Mouse (Mus musculus) hindbrain, embryonic 14.5 days (tissue): Measurements from ENCODE around the gene Capn11. TPM values are rescaled to one million over a fixed set of nuclear protein-coding genes. Genes with fewer than 3 reads are reported as not detected.
A peak's percentile ranks its signal among the peaks of the same experiment; 100 is the strongest.
"Not testable (repeated sequence)": the region's sequence is repeated elsewhere in the genome, so short reads cannot be mapped to it uniquely, and the experiment has no call there.

ENCODE experiments used
- ATAC-seq: fragments of 200-750 bp; cut with Nextera tagmentation; 2 replicates; pipeline ENCODE4 v1.8.0; 2017; ENCODE audit warnings: moderate number of reproducible peaks, mild to moderate bottlenecking, moderate TSS enrichment, moderate library complexity; ENCODE audit not compliant: low FRiP score
- DNase-seq: peaks from one replicate; pipeline ENCODE4 v3.0.0-alpha.2; 2015; ENCODE audit warnings: low spot score
- H3K27ac ChIP-seq: fragments of 300-500 bp; sonication (generic); 2 replicates; pipeline ENCODE4 v1.5.1; 2014; ENCODE audit warnings: mild to moderate bottlenecking, moderate library complexity
- H3K27me3 ChIP-seq: fragments of 300-500 bp; sonication (generic); 2 replicates; pipeline ENCODE4 v1.6.1; 2014; ENCODE audit warnings: mild to moderate bottlenecking, low read length, mixed read lengths; ENCODE audit not compliant: control insufficient read depth, insufficient read depth
- H3K36me3 ChIP-seq: fragments of 300-500 bp; sonication (generic); replicated peaks from 2 replicates; pipeline ENCODE4 v1.6.1; 2014; ENCODE audit not compliant: control insufficient read depth, insufficient read depth
- H3K4me1 ChIP-seq: fragments of 300-500 bp; sonication (generic); replicated peaks from 2 replicates; pipeline ENCODE4 v1.6.1; 2014; ENCODE audit warnings: antibody characterized with exemption, low read length, mixed read lengths; ENCODE audit not compliant: control insufficient read depth, insufficient read depth
- H3K4me2 ChIP-seq: fragments of 300-500 bp; sonication (generic); replicated peaks from 2 replicates; pipeline ENCODE4 v1.6.1; 2014; ENCODE audit warnings: mild to moderate bottlenecking, moderate library complexity
- H3K4me3 ChIP-seq: fragments of 300-500 bp; sonication (generic); replicated peaks from 2 replicates; pipeline ENCODE4 v1.5.1; 2014; ENCODE audit warnings: mild to moderate bottlenecking, low read length
- H3K9ac ChIP-seq: fragments of 300-500 bp; sonication (generic); 2 replicates; pipeline ENCODE4 v1.6.1; 2014
- H3K9me3 ChIP-seq: fragments of 300-500 bp; sonication (generic); 2 replicates; pipeline ENCODE4 v1.6.1; 2016; ENCODE audit warnings: low read length; ENCODE audit not compliant: control insufficient read depth
- WGBS: fragments of 180-500 bp; shearing (Covaris S2); extraction: QIAGEN DNeasy Blood & Tissue Kit; methylation state at CpG from one replicate; pipeline ENCODE4 v1.1.7; 2014; 5-methylcytosine and 5-hydroxymethylcytosine counted together
- polyA plus RNA-seq: library from polyadenylated mRNA; unstranded; fragments of >200 nt; fragmentation: Nextera tagmentation; extraction: Ambion mirVana; gene quantifications from 2 replicates; pipeline ENCODE4 v1.2.1, GENCODE M21; 2014

Gene Capn11
- polyA plus RNA-seq, 1 experiment from 2014 or later: 2.3 TPM

- not testable (repeated sequence) for H3K9me3 ChIP-seq, H3K27me3 ChIP-seq, H3K4me1 ChIP-seq, H3K4me3 ChIP-seq, H3K9ac ChIP-seq, H3K27ac ChIP-seq, H3K4me2 ChIP-seq, DNase-seq, ATAC-seq, H3K36me3 ChIP-seq
- WGBS: 96% methylated on average over 8 of the region's 8 CpGs
Measured at GRCm38 (mm10) chr17:45623425-45623824, 35.7 kb downstream of the Capn11 start.

- ATAC-seq (no peak), DNase-seq (no peak)
- Histone ChIP-seq H3K27ac (no peak overlapping the region), H3K36me3 (no peaks in the 10 kb centered on the region), H3K9me3 (no peaks in the 10 kb centered on the region), H3K4me1 (no peaks in the 10 kb centered on the region; the same call in 1 of the 2 replicates), H3K4me2 (peak overlapping the region; percentile 17; the same call in 1 of the 2 replicates), H3K27me3 (no peaks in the 10 kb centered on the region), H3K4me3 (no peak overlapping the region), H3K9ac (0 out of 2 replicates have a peak overlapping the region, but pooled peaks have one; percentile 24)
- 31% methylated on average over 20 of the region's 20 CpGs for WGBS
Measured at GRCm38 (mm10) chr17:45619386-45620256, 39.5 kb downstream of the Capn11 start.

GRCm38 (mm10) chr17:45618941-45619385, 40.2 kb downstream of the Capn11 start:
- no peak for ATAC-seq
- Histone ChIP-seq H3K4me2 (peak overlapping the region; percentile 17; the same call in 1 of the 2 replicates), H3K9me3 (no peaks in the 10 kb centered on the region), H3K9ac (no peak overlapping the region), H3K4me1 (no peaks in the 10 kb centered on the region; the same call in 1 of the 2 replicates), H3K4me3 (no peak overlapping the region), H3K27me3 (no peaks in the 10 kb centered on the region), H3K36me3 (no peaks in the 10 kb centered on the region), H3K27ac (no peak overlapping the region)
- DNase-seq: no peak
- 17% methylated on average over 8 of the region's 8 CpGs for WGBS

- no peaks in the 10 kb centered on the region; the same call in 1 of the 2 replicates for H3K4me1 ChIP-seq
- no peaks in the 10 kb centered on the region for H3K27me3 ChIP-seq
- no peak overlapping the region for H3K4me3 ChIP-seq
- H3K27ac ChIP-seq: no peak overlapping the region
- WGBS: 91% methylated on average over 6 of the region's 6 CpGs
- H3K9ac ChIP-seq: no peak overlapping the region
- H3K36me3 ChIP-seq: no peaks in the 10 kb centered on the region
- ATAC-seq (no peak), DNase-seq (no peak)
- no peaks in the 10 kb centered on the region for H3K9me3 ChIP-seq
- no peak overlapping the region for H3K4me2 ChIP-seq
Measured at GRCm38 (mm10) chr17:45617655-45618054, 41.5 kb downstream of the Capn11 start.

GRCm38 (mm10) chr17:45616679-45617078, 42.4 kb downstream of the Capn11 start:
- Histone ChIP-seq H3K36me3 (no peaks in the 10 kb centered on the region), H3K9me3 (no peaks in the 10 kb centered on the region), H3K27ac (no peak overlapping the region), H3K9ac (no peak overlapping the region), H3K4me2 (no peak overlapping the region), H3K4me1 (no peaks in the 10 kb centered on the region; the same call in 1 of the 2 replicates), H3K4me3 (no peak overlapping the region), H3K27me3 (no peaks in the 10 kb centered on the region)
- ATAC-seq (no peak), DNase-seq (no peak)
- WGBS: 92% methylated on average over 3 of the region's 3 CpGs

GRCm38 (mm10) chr17:45616046-45616650, 43.0 kb downstream of the Capn11 start:
- DNase-seq (no peak), ATAC-seq (no peak)
- Histone ChIP-seq H3K4me2 (no peak overlapping the region), H3K4me1 (no peaks in the 10 kb centered on the region; the same call in 1 of the 2 replicates), H3K4me3 (no peak overlapping the region), H3K9ac (no peak overlapping the region), H3K9me3 (no peaks in the 10 kb centered on the region), H3K27me3 (no peaks in the 10 kb centered on the region), H3K36me3 (no peaks in the 10 kb centered on the region), H3K27ac (no peak overlapping the region)
- WGBS: 68% methylated on average over 4 of the region's 4 CpGs

- no peak for DNase-seq
- no peak for ATAC-seq
- H3K27ac ChIP-seq: no peak overlapping the region
- H3K36me3 ChIP-seq: no peaks in the 10 kb centered on the region
- H3K4me1 ChIP-seq: no peaks in the 10 kb centered on the region
- H3K4me2 ChIP-seq: no peak overlapping the region
- H3K9ac ChIP-seq: no peak overlapping the region
- H3K27me3 ChIP-seq: no peaks in the 10 kb centered on the region
- no peak overlapping the region for H3K4me3 ChIP-seq
- no peaks in the 10 kb centered on the region for H3K9me3 ChIP-seq
- WGBS: 89% methylated on average over 7 of the region's 7 CpGs
Measured at GRCm38 (mm10) chr17:45612921-45613320, 46.2 kb downstream of the Capn11 start.

GRCm38 (mm10) chr17:45612008-45612407, 47.1 kb downstream of the Capn11 start:
- H3K27ac ChIP-seq: no peak overlapping the region
- no peak overlapping the region for H3K4me2 ChIP-seq
- 83% methylated on average over 8 of the region's 8 CpGs for WGBS
- no peak overlapping the region for H3K4me3 ChIP-seq
- no peaks in the 10 kb centered on the region for H3K27me3 ChIP-seq
- no peak for DNase-seq
- no peak for ATAC-seq
- H3K9me3 ChIP-seq: no peaks in the 10 kb centered on the region
- H3K36me3 ChIP-seq: no peaks in the 10 kb centered on the region
- no peak overlapping the region for H3K9ac ChIP-seq
- H3K4me1 ChIP-seq: no peaks in the 10 kb centered on the region

- no peaks in the 10 kb centered on the region for H3K4me1 ChIP-seq
- ATAC-seq: no peak
- no peaks in the 10 kb centered on the region for H3K36me3 ChIP-seq
- H3K27me3 ChIP-seq: no peaks in the 10 kb centered on the region
- H3K27ac ChIP-seq: no peak overlapping the region
- no peak for DNase-seq
- no peak overlapping the region for H3K9ac ChIP-seq
- no peak overlapping the region for H3K4me3 ChIP-seq
- no peaks in the 10 kb centered on the region for H3K9me3 ChIP-seq
- H3K4me2 ChIP-seq: no peak overlapping the region
- WGBS: 29% methylated on average over 5 of the region's 5 CpGs
Measured at GRCm38 (mm10) chr17:45610144-45610866, 48.8 kb downstream of the Capn11 start.
